Mouse (Mus musculus) ES-E14 (cell line): ENCODE results near the gene Ptprr. TPM values are rescaled to one million over a fixed set of nuclear protein-coding genes. Genes with fewer than 3 reads are reported as not detected.

ENCODE experiments used
- DNase-seq: peaks from one replicate; pipeline ENCODE4 v3.0.0-alpha.2; 2013; ENCODE audit warnings: low read depth, low spot score
- H3K27ac ChIP-seq: 2 replicates; pipeline ENCODE4 v1.5.1; 2012; ENCODE audit warnings: low read depth, mild to moderate bottlenecking, low read length, moderate library complexity, mixed read lengths; ENCODE audit not compliant: poor library complexity, insufficient read depth, severe bottlenecking
- H3K36me3 ChIP-seq: 2 replicates; pipeline ENCODE4 v1.6.1; 2012; ENCODE audit warnings: mild to moderate bottlenecking, low read length, moderate library complexity, mixed read lengths; ENCODE audit not compliant: control insufficient read depth, poor library complexity, insufficient read depth, severe bottlenecking
- H3K4me1 ChIP-seq, 2 experiments: fragments of 150-350 bp in 1 of 2; sonication (generic) in 1 of 2; 2 replicates each; pipeline ENCODE4 v1.6.1; 2012; ENCODE audit warnings: low read length in 2 of 2, mild to moderate bottlenecking in 1 of 2, mixed read lengths in 1 of 2; ENCODE audit not compliant: control insufficient read depth in 2 of 2, insufficient read depth in 2 of 2, poor library complexity in 1 of 2
- H3K4me3 ChIP-seq, 2 experiments: fragments of 150-350 bp in 1 of 2; sonication (generic) in 1 of 2; 2 replicates each; pipeline ENCODE4 v1.5.1; 2012; ENCODE audit warnings: low read length in 2 of 2, low read depth in 1 of 2, mild to moderate bottlenecking in 1 of 2, mixed read lengths in 1 of 2; ENCODE audit not compliant: insufficient read depth in 1 of 2, poor library complexity in 1 of 2, severe bottlenecking in 1 of 2
- H3K9ac ChIP-seq: 2 replicates; pipeline ENCODE4 v1.6.1; 2012; ENCODE audit warnings: low read depth, mild to moderate bottlenecking, low read length, mixed read lengths; ENCODE audit not compliant: poor library complexity, insufficient read depth, severe bottlenecking
- H3K9me3 ChIP-seq: fragments of 150-350 bp; sonication (generic); 2 replicates; pipeline ENCODE4 v1.6.1; 2012; ENCODE audit warnings: low read depth, mild to moderate bottlenecking, low read length; ENCODE audit not compliant: control insufficient read depth, insufficient read depth
- CHD2 ChIP-seq: IDR thresholded peaks from 2 replicates; pipeline ENCODE4 v1.6.1; 2014; ENCODE audit warnings: mild to moderate bottlenecking, low read depth, low read length, inconsistent platforms
- HCFC1 ChIP-seq: IDR thresholded peaks from 2 replicates; pipeline ENCODE4 v1.6.1; 2012; ENCODE audit warnings: low read length, inconsistent platforms, borderline replicate concordance; ENCODE audit not compliant: insufficient read depth
- MAFK ChIP-seq: IDR thresholded peaks from 2 replicates; pipeline ENCODE4 v1.6.1; 2014; ENCODE audit warnings: mild to moderate bottlenecking, low read depth, low read length, inconsistent platforms; ENCODE audit not compliant: insufficient read depth
- ZC3H11A ChIP-seq: IDR thresholded peaks from 2 replicates; pipeline ENCODE4 v1.6.1; 2012; ENCODE audit warnings: low read depth, mild to moderate bottlenecking, inconsistent platforms, low read length, borderline replicate concordance
- ZNF384 ChIP-seq: IDR thresholded peaks from 2 replicates; pipeline ENCODE4 v1.6.1; 2012; ENCODE audit warnings: low read depth, low read length, inconsistent platforms
- in situ Hi-C, 2 experiments: fragments of 600-800 bp; cut with MboI; formaldehyde crosslinking; loops; one replicate each; pipeline ENCODE4 v1.15.1; 2025; ENCODE audit warnings: low sequenced_read_pairs in 2 of 2, inconsistent platforms in 1 of 2; ENCODE audit not compliant: unreplicated experiment in 2 of 2
- total RNA-seq: library from RNA; depleted of rRNA; stranded (reverse); fragments of 300-350 nt; gene quantifications from 2 replicates; pipeline ENCODE4 v1.2.3, GENCODE M21; 2012

The Ptprr gene
- total RNA-seq, 1 experiment: 0.13 TPM

DNA sequence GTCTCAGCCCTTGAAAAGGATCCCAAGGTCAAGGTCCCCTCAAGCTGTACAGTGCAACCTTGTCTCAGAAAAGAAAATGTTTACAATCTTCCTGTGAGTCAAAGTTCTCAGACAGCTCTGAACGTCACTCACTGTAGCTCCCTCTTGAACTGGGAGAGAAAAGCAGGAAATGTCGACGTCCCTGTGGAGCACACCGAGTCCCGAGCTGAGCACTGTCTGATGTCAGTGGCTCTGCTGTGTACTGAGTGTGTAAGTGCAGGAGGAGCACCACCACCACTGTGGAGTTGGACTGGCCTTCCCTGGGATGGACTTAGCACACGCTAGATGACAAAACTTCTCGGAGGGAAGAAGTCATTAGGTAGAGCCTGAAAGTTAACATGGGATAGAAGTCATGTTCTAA lies 225.4 kb downstream of the Ptprr start:
- no peak for TF ChIP-seq ZC3H11A
- TF ChIP-seq MAFK: no peak
- no peak for TF ChIP-seq HCFC1
- H3K4me1 ChIP-seq: no peaks in the 10 kb centered on the region
- in situ Hi-C loops: no loop called here
- no peak overlapping the region for H3K4me3 ChIP-seq
- no peak for DNase-seq
- no peak overlapping the region for H3K9ac ChIP-seq
- H3K36me3 ChIP-seq: no peaks in the 10 kb centered on the region
- H3K9me3 ChIP-seq: no peaks in the 10 kb centered on the region
- H3K27ac ChIP-seq: no peak overlapping the region

DNA sequence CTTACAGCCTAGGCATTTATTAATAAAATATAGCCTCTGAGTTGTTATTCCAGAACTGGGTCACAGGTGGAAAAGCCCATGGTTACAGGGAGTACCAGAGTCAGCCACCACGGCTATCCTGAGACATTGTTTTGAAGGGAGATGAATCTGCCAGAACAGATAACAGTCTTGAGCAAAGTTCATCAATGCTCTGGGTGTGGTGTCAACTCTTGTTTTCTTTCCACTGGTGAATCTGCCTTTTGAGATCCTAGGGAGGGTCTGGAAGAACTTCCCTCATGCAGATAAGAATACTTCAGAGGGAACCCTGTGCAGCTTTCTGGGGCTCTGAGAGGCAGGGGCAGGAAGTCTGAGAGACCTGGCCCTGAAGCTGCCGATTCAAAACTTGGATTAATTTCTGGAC lies 227.6 kb downstream of the Ptprr start:
- TF ChIP-seq MAFK (no peak), ZNF384 (no peak), ZC3H11A (no peak), CHD2 (no peak), HCFC1 (no peak)

DNA sequence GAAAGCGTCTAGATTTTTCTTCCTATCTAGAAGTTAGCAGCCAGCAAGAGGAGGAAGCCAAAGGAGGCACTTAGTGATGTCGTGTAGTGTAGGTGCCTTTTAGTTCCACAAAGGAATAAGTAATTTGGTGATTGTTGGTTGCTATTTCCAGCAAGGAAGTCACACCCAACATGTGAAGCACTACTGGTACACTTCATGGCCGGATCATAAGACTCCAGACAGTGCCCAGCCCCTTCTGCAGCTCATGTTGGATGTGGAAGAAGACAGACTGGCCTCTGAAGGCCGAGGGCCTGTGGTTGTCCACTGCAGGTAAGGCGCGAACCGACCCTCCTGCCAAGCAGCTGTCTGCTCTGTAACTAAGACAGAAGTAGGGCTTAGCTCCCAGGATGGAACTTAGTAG lies 234.7 kb downstream of the Ptprr start:
- H3K36me3 ChIP-seq: no peaks in the 10 kb centered on the region
- no peak overlapping the region for H3K4me3 ChIP-seq
- H3K27ac ChIP-seq: no peak overlapping the region
- in situ Hi-C loops: no loop called here
- no peaks in the 10 kb centered on the region for H3K9me3 ChIP-seq
- no peak for DNase-seq
- TF ChIP-seq MAFK: no peak
- H3K9ac ChIP-seq: no peak overlapping the region
- H3K4me1 ChIP-seq: no peaks in the 10 kb centered on the region

More for the DNA sequence above, 227.6 kb downstream of the Ptprr start:
- Histone ChIP-seq H3K9ac (no peak overlapping the region), H3K36me3 (no peaks in the 10 kb centered on the region), H3K4me1 (no peaks in the 10 kb centered on the region), H3K9me3 (no peaks in the 10 kb centered on the region), H3K4me3 (no peak overlapping the region), H3K27ac (no peak overlapping the region)
- DNase-seq: no peak
- in situ Hi-C loops: no loop called here

DNA sequence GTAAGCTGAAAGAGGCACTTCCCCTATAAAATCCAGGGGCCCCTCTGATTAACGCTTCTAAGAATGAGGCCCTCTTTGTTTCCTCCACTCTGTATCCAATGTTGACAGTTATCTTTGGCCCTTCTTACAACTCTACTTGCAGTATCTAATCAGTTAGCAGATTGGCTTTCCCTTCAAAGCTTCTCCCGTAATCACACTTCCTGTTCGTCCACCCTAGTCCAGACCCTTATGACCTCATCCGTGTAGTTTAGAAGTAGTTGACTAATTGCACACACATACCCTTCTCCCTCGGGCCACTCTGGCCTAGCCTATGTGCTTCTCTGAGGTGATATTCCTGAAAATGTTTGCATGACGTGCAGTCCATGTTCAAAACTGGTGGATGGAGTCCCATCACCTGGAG lies 236.0 kb downstream of the Ptprr start:
- Histone ChIP-seq H3K9me3 (no peaks in the 10 kb centered on the region), H3K36me3 (no peaks in the 10 kb centered on the region), H3K27ac (no peak overlapping the region), H3K4me3 (no peak overlapping the region), H3K4me1 (no peaks in the 10 kb centered on the region), H3K9ac (no peak overlapping the region)
- DNase-seq: no peak
- in situ Hi-C loops: no loop called here
- TF ChIP-seq MAFK (no peak), ZC3H11A (no peak), CHD2 (no peak), HCFC1 (no peak), ZNF384 (no peak)

DNA sequence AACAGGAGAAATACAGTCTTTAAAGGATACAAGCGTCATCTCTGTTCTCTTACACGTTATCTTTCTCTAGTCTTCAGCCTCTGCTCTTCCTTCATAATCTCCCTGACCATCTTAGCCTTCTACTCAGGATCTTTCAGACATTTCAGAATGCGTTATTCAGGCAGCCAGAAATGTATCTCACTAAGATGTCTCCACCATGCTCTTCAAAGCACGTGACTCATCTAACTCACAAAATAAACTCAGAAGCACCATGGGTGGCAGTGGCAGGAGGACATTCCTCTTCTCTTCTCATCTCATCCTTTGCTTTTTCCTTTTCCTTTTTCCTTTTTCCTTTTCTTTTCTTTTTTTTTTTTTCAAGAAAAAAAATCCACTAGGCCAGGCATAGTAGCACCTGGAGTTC lies 241.3 kb downstream of the Ptprr start:
- TF ChIP-seq HCFC1: no peak
- TF ChIP-seq CHD2: no peak
- TF ChIP-seq ZNF384: no peak
- no peak for TF ChIP-seq ZC3H11A
- TF ChIP-seq MAFK: no peak
- in situ Hi-C loops: no loop called here
- no peak for DNase-seq
- Histone ChIP-seq H3K9me3 (no peaks in the 10 kb centered on the region), H3K4me1 (peaks cover 0 to 2% of the 10 kb centered on the region in 2 experiments; a peak in 3 of 4 replicates), H3K9ac (no peak overlapping the region), H3K4me3 (no peak overlapping the region), H3K27ac (no peak overlapping the region), H3K36me3 (no peaks in the 10 kb centered on the region)
